Mouse (Mus musculus) liver, embryonic 12.5 days (tissue): ENCODE results near the gene Pip4k2b. TPM values are rescaled to one million over a fixed set of nuclear protein-coding genes. Genes with fewer than 3 reads are reported as not detected.

ENCODE experiments used
- ATAC-seq: fragments of 200-750 bp; cut with Nextera tagmentation; 2 replicates; pipeline ENCODE4 v1.8.0; 2017; ENCODE audit warnings: moderate number of reproducible peaks, mild to moderate bottlenecking, moderate library complexity
- H3K27ac ChIP-seq: fragments of 300-500 bp; sonication (generic); 2 replicates; pipeline ENCODE4 v1.5.1; 2016; ENCODE audit warnings: mild to moderate bottlenecking
- H3K27me3 ChIP-seq: fragments of 300-500 bp; sonication (generic); replicated peaks from 2 replicates; pipeline ENCODE4 v1.6.1; 2016; ENCODE audit warnings: mild to moderate bottlenecking, moderate library complexity
- H3K36me3 ChIP-seq: fragments of 300-500 bp; sonication (generic); 2 replicates; pipeline ENCODE4 v1.6.1; 2016; ENCODE audit warnings: mild to moderate bottlenecking, moderate library complexity
- H3K4me1 ChIP-seq: fragments of 300-500 bp; sonication (generic); 2 replicates; pipeline ENCODE4 v1.6.1; 2016
- H3K4me2 ChIP-seq: fragments of 300-500 bp; sonication (generic); 2 replicates; pipeline ENCODE4 v1.6.1; 2016; ENCODE audit warnings: mild to moderate bottlenecking, moderate library complexity
- H3K4me3 ChIP-seq: fragments of 300-500 bp; sonication (generic); 2 replicates; pipeline ENCODE4 v1.5.1; 2016; ENCODE audit warnings: mild to moderate bottlenecking, moderate library complexity
- H3K9ac ChIP-seq: fragments of 300-500 bp; sonication (generic); 2 replicates; pipeline ENCODE4 v1.6.1; 2016; ENCODE audit warnings: mild to moderate bottlenecking, moderate library complexity
- H3K9me3 ChIP-seq: fragments of 300-500 bp; sonication (generic); replicated peaks from 2 replicates; pipeline ENCODE4 v1.6.1; 2016; ENCODE audit warnings: mild to moderate bottlenecking, moderate library complexity
- WGBS: fragments of 180-500 bp; shearing (Covaris S2); methylation state at CpG from one replicate; pipeline ENCODE4 v1.1.7; 2016; ENCODE audit not compliant: insufficient replicate concordance; 5-methylcytosine and 5-hydroxymethylcytosine counted together
- microRNA-seq: library from miRNA; unstranded; fragments of <30 nt; microRNA quantifications from one replicate; pipeline ENCODE4, GENCODE M21; 2017
- polyA plus RNA-seq: library from polyadenylated mRNA; unstranded; fragments of >200 nt; fragmentation: Nextera tagmentation; extraction: Ambion mirVana; gene quantifications from 2 replicates; pipeline ENCODE4 v1.2.1, GENCODE M21; 2016

The Pip4k2b gene
- polyA plus RNA-seq, 1 experiment from 2014 or later = 0.92 TPM

DNA sequence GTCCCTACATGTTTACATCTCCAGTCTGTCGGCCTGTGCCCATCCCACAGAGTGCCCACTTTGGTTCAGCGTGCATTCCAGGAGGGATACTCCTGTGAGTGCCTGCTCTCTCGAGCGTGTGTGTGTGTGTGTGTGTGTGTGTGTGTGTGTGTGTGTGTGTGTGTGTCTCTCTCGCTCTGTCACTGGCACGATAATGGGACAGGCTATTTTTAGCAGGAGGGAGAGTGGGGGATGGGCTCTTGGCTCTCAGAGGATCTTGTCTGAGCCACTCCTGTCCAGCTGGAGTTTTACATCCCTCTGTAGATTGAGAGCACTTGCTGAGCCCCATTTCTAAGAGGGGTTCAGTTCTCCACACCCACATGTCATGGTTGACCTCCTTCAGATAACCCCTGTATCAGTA, 74.7 kb downstream of the Pip4k2b start:
- Histone ChIP-seq H3K4me3 (no peak overlapping the region), H3K36me3 (peaks cover 56% of the 10 kb centered on the region), H3K27ac (no peak overlapping the region), H3K9me3 (no peaks in the 10 kb centered on the region), H3K27me3 (peaks cover 59% of the 10 kb centered on the region), H3K9ac (no peak overlapping the region), H3K4me2 (no peak overlapping the region), H3K4me1 (peaks cover 25% of the 10 kb centered on the region)
- 24% methylated on average over 6 of the region's 6 CpGs for WGBS
- ATAC-seq = no peak

DNA sequence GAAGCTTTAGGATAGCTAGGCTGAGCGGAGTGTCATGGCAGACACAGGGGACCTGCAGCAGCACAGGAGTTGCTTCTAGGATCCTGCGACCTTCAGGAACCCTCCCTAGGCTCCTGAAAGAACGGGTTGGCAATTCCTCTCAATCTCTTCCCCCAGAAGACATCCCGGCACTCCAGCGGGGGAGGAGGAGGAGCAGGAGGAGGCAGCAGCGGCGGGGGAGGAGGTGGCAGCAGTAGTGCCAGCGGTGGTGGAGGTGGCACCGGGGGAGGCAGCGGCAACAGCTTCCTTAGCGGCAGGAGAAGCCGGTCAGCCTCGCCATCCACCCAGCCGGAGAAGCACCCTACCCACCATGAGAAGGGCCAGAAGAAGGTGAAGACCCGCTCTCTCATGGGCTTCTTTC, 75.2 kb downstream of the Pip4k2b start:
- Histone ChIP-seq H3K27me3 (peaks cover 64% of the 10 kb centered on the region), H3K27ac (no peak overlapping the region), H3K4me3 (no peak overlapping the region), H3K9ac (no peak overlapping the region), H3K4me1 (peaks cover 31% of the 10 kb centered on the region), H3K4me2 (no peak overlapping the region), H3K36me3 (peaks cover 50% of the 10 kb centered on the region), H3K9me3 (no peaks in the 10 kb centered on the region)
- WGBS = 67% methylated on average over 15 of the region's 15 CpGs
- ATAC-seq = no peak

GRCm38 (mm10) chr11:97668160-97668559, 76.3 kb downstream of the Pip4k2b start:
- no peak overlapping the region for H3K4me3 ChIP-seq
- 82% methylated on average over 7 of the region's 7 CpGs for WGBS
- H3K9me3 ChIP-seq = no peaks in the 10 kb centered on the region
- H3K4me1 ChIP-seq = peaks cover 40% of the 10 kb centered on the region
- peaks cover 40% of the 10 kb centered on the region for H3K36me3 ChIP-seq
- no peak overlapping the region for H3K4me2 ChIP-seq
- peaks cover 75% of the 10 kb centered on the region for H3K27me3 ChIP-seq
- H3K9ac ChIP-seq = no peak overlapping the region
- no peak for ATAC-seq
- H3K27ac ChIP-seq = no peak overlapping the region

GRCm38 (mm10) chr11:97666794-97667193, 77.7 kb downstream of the Pip4k2b start:
- WGBS = 69% methylated on average over 15 of the region's 15 CpGs
- H3K27ac ChIP-seq = no peak overlapping the region
- no peak overlapping the region for H3K9ac ChIP-seq
- peaks cover 51% of the 10 kb centered on the region for H3K4me1 ChIP-seq
- H3K4me3 ChIP-seq = no peak overlapping the region
- no peak overlapping the region for H3K4me2 ChIP-seq
- H3K36me3 ChIP-seq = peaks cover 33% of the 10 kb centered on the region
- ATAC-seq = no peak
- no peaks in the 10 kb centered on the region for H3K9me3 ChIP-seq
- H3K27me3 ChIP-seq = peaks cover 84% of the 10 kb centered on the region

- Histone ChIP-seq H3K4me2 (no peak overlapping the region), H3K27ac (no peak overlapping the region), H3K36me3 (peaks cover 30% of the 10 kb centered on the region), H3K4me1 (peaks cover 56% of the 10 kb centered on the region), H3K9me3 (no peaks in the 10 kb centered on the region), H3K9ac (no peak overlapping the region), H3K27me3 (peaks cover 85% of the 10 kb centered on the region), H3K4me3 (no peak overlapping the region)
- ATAC-seq = no peak
- WGBS = 77% methylated on average over 7 of the region's 7 CpGs
These were observed 78.3 kb downstream of the Pip4k2b start for GRCm38 (mm10) chr11:97666221-97666620.

GRCm38 (mm10) chr11:97665431-97665830, 79.1 kb downstream of the Pip4k2b start:
- no peak overlapping the region for H3K27ac ChIP-seq
- no peak overlapping the region for H3K4me3 ChIP-seq
- H3K9me3 ChIP-seq = no peaks in the 10 kb centered on the region
- H3K9ac ChIP-seq = no peak overlapping the region
- peaks cover 87% of the 10 kb centered on the region for H3K27me3 ChIP-seq
- no peak overlapping the region for H3K4me2 ChIP-seq
- 85% methylated on average over 13 of the region's 13 CpGs for WGBS
- peaks cover 22% of the 10 kb centered on the region for H3K36me3 ChIP-seq
- H3K4me1 ChIP-seq = peaks cover 58% of the 10 kb centered on the region
- ATAC-seq = no peak

Small RNA genes lying within 50 kb of the gene (microRNA-seq; reads per million reads assigned to microRNA genes)
- gene Mir6927 (not detected), gene Mir8102 (not detected)

Other genes starting within 250 kb of the Pip4k2b start
- 1.3 and 1.4 TPM in 2 replicates for gene 4933428G20Rik, start 244.4 kb downstream of the Pip4k2b start, polyA plus RNA-seq
- gene Srcin1, start 168.5 kb downstream of the Pip4k2b start, polyA plus RNA-seq = 0.01 and 0.10 TPM in 2 replicates
- gene Epop, start 115.0 kb downstream of the Pip4k2b start, polyA plus RNA-seq = 3.6 and 4.1 TPM in 2 replicates
- gene Mllt6, start 81.3 kb downstream of the Pip4k2b start, polyA plus RNA-seq = 0.32 and 0.33 TPM in 2 replicates
- 12.6 and 14.7 TPM in 2 replicates for gene Cisd3, start 58.9 kb downstream of the Pip4k2b start, polyA plus RNA-seq
- gene Pcgf2, start 44.2 kb downstream of the Pip4k2b start, polyA plus RNA-seq = 5.0 and 5.1 TPM in 2 replicates
- gene Psmb3, start 41.3 kb downstream of the Pip4k2b start, polyA plus RNA-seq = 364 and 370 TPM in 2 replicates
- gene Cwc25, start 21.9 kb upstream of the Pip4k2b start, polyA plus RNA-seq = 10.7 and 10.9 TPM in 2 replicates
- gene 1700001P01Rik, start 31.2 kb upstream of the Pip4k2b start, polyA plus RNA-seq = not detected in 2 replicates
- gene Rpl23, start 37.7 kb upstream of the Pip4k2b start, polyA plus RNA-seq = 462 and 473 TPM in 2 replicates
- 36.9 and 37.6 TPM in 2 replicates for gene Lasp1, start 54.3 kb upstream of the Pip4k2b start, polyA plus RNA-seq
- 1.1 and 1.3 TPM in 2 replicates for gene B230217C12Rik, start 96.1 kb upstream of the Pip4k2b start, polyA plus RNA-seq
- 0.36 and 0.51 TPM in 2 replicates for gene Fbxo47, start 139.4 kb upstream of the Pip4k2b start, polyA plus RNA-seq
- gene Plxdc1, start 241.7 kb upstream of the Pip4k2b start, polyA plus RNA-seq = 0.33 and 0.38 TPM in 2 replicates